Mouse (Mus musculus): ENCODE results near the gene Fcgrt. TPM values are rescaled to one million over a fixed set of nuclear protein-coding genes. Genes with fewer than 3 reads are reported as not detected.
"Not testable (repeated sequence)": the region's sequence is repeated elsewhere in the genome, so short reads cannot be mapped to it uniquely, and the experiment has no call there.

Fcgrt gene
- polyA plus RNA-seq, 1 experiment from 2014 or later = 93.5 TPM

DNA sequence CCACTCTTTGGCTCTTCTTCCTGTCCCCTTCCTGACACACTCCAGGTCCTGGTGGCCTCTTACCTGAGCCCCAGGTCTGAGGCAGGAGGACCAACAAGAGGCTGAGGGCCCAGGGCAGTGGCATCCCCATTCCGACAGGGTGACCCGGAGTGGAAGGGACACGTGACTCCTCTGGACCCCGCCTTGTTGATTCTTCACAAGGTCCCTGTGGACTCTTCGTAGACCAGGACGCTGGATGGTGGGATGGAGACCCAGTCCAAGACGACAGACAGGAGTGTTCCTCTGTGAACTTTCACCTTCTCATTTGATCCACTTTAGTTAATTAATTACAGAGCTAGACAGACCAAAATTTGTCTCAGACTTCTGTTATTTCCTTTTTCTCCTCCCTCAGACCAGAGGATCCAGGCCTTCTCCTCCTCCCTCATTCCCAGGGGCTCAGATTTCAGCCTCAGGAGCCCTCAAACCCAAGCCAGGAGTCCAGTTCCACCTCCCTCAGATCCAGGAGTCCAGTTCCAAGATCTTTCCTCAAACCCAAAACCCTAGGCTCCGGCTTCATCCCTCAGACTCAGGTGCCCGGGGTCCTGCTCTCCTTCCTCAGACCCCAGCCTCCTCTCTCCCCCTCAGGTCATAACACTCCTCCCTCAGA is 588 bp downstream of the Fcgrt start:
- Histone ChIP-seq H3K4me2 (peak overlapping the region; percentile 60), H3K27me3 (no peaks in the 10 kb centered on the region), H3K4me3 (replicated peaks) (peak overlapping the region; percentile 43), H3K27ac (peak overlapping the region; percentile 95), H3K9me3 (replicated peaks) (no peaks in the 10 kb centered on the region), H3K9ac (peak overlapping the region; percentile 45), H3K4me1 (peaks cover 38% of the 10 kb centered on the region), H3K36me3 (peaks cover 8% of the 10 kb centered on the region; the same call in 1 of the 2 replicates)
- ATAC-seq (replicated peaks; ENCODE audit: low FRiP score) = peak; percentile 57
- WGBS = 23% methylated on average over 9 of the region's 9 CpGs

DNA sequence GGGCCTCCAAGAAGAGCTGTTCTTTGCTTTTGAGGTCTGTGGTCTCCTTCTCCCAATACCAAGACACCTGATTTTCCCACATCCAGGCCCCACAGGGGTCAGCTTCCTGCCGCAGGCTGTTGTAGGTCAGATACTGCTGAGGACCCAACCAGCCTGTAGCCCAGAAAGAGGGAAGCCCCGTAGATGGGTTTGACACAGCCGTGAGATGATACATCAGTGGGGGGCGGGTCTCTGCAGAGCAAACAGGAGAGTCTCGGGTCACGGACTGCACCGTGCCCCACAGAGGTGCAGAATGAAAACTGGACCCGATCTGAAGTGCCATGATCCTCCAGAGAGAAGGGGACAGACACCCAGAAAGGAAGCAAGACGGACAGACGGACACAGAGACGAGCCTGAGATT is 1.2 kb downstream of the Fcgrt start:
- ATAC-seq (replicated peaks; ENCODE audit: low FRiP score) = no peak
- 65% methylated on average over 11 of the region's 11 CpGs for WGBS
- H3K9ac ChIP-seq = no peak overlapping the region
- peak overlapping the region; percentile 43 for H3K4me3 ChIP-seq (replicated peaks)
- H3K4me2 ChIP-seq = peak overlapping the region; percentile 60
- peak overlapping the region; percentile 95 for H3K27ac ChIP-seq
- peaks cover 41% of the 10 kb centered on the region for H3K4me1 ChIP-seq
- H3K9me3 ChIP-seq (replicated peaks) = no peaks in the 10 kb centered on the region
- peaks cover 8% of the 10 kb centered on the region; the same call in 1 of the 2 replicates for H3K36me3 ChIP-seq
- no peaks in the 10 kb centered on the region for H3K27me3 ChIP-seq

DNA sequence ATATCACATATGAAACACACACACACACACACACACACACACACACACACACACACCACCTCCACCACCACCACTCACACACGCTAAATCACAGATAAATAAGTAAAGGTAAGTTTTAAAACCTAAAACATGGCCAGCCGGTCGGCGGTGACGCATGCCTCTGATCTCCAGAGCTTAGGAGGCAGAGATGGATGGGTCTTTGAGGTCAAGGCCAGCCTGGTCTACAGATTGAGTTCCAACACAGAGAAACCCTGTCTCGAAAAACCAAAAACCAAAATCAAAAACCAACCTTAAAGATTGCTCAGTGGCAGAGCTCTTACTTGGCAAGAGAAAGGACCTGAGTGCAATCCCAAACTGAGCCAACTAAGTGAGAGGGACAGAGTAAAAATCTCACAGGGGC is 3.6 kb downstream of the Fcgrt start:
- peaks cover 13% of the 10 kb centered on the region for H3K36me3 ChIP-seq
- WGBS = 67% methylated on average over 6 of the region's 6 CpGs
- no peaks in the 10 kb centered on the region for H3K27me3 ChIP-seq
- ATAC-seq (replicated peaks; ENCODE audit: low FRiP score) = no peak
- no peak overlapping the region for H3K4me2 ChIP-seq
- H3K27ac ChIP-seq = no peak overlapping the region
- no peak overlapping the region for H3K4me3 ChIP-seq (replicated peaks)
- H3K4me1 ChIP-seq = peaks cover 41% of the 10 kb centered on the region
- H3K9me3 ChIP-seq (replicated peaks) = no peaks in the 10 kb centered on the region
- no peak overlapping the region for H3K9ac ChIP-seq

DNA sequence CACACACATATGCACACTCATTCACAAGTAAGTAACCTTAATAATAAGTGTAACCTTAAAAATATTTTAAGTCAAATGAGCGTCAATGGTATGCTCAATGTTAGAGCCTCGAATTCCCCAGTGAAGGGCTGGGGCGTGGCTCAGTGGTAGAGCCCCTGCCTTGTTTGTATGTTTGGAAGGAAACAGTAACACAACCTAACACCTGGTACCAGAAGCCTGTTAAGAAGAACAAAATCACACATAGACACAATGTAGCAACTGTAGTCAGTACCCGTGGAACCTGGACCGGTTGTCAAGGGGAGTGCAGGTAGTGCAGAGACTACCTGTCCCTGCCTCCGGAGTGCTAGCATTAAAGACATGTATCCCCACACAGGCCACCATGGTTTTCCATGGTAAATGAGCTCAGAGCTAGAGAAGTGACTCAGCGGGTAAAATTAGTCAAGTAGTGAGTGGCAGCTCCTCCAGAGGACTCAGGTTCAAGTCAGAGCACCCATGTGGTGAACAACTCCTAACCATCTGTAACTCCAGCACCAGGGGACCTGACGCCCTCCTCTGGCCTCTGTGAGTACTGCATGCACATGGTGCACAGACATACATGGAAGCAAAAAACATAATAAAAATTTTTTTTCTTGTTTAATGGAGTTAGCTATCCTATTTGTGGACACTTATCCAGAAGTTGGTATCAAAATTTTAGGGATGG is 5.0 kb downstream of the Fcgrt start:
- WGBS = 93% methylated on average over 8 of the region's 8 CpGs
- no peaks in the 10 kb centered on the region for H3K27me3 ChIP-seq
- peaks cover 46% of the 10 kb centered on the region for H3K4me1 ChIP-seq
- no peak overlapping the region for H3K27ac ChIP-seq
- no peak overlapping the region for H3K4me3 ChIP-seq (replicated peaks)
- H3K36me3 ChIP-seq = peaks cover 13% of the 10 kb centered on the region
- no peak overlapping the region for H3K4me2 ChIP-seq
- ATAC-seq (replicated peaks; ENCODE audit: low FRiP score) = no peak
- no peak overlapping the region for H3K9ac ChIP-seq
- no peaks in the 10 kb centered on the region for H3K9me3 ChIP-seq (replicated peaks)

DNA sequence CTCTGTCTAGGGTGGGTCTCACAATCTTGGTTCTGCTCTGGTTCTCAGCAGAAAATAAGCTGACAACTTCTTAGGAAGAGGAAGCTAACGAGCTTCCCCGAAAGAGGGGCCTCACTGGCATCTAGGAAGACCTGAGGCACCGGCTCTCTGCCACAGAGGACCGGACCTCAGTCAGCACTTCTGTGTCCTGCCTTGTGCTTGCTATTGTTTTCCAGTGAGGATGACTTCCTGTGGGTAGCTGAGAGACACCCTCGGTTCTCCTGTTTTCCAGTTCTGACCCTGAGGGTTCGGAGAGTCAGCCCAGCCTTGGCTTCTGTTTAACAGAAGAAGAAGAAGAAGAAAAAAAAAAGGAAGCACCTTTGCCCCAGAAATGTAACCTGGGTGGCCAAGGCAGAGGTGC is 6.2 kb downstream of the Fcgrt start:
- Histone ChIP-seq H3K27ac (peak overlapping the region; percentile 67), H3K4me1 (peaks cover 44% of the 10 kb centered on the region), H3K9me3 (replicated peaks) (no peaks in the 10 kb centered on the region), H3K4me2 (no peak overlapping the region), H3K27me3 (no peaks in the 10 kb centered on the region), H3K4me3 (replicated peaks) (no peak overlapping the region), H3K36me3 (peaks cover 13% of the 10 kb centered on the region), H3K9ac (no peak overlapping the region)
- 55% methylated on average over 6 of the region's 6 CpGs for WGBS
- no peak for ATAC-seq (replicated peaks; ENCODE audit: low FRiP score)

DNA sequence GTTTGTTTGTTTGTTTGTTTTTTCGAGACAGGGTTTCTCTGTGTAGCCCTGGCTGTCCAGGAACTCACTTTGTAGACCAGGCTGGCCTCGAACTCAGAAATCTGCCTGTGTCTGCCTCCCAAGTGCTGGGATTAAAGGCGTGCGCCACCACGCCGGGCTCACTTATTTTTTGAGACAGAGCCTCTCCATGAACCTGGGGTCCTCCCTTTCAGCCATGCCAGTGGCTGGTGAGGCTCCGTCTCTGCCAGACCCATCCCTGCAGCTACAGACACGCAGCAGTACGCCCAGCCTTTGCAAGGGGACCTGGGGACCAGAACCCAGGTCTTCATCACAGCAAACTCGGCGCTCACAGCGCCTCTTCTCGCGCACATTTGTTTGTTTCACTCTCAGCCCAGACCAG is 7.7 kb downstream of the Fcgrt start:
- H3K9ac ChIP-seq; ATAC-seq (replicated peaks; ENCODE audit: low FRiP score); H3K4me2 ChIP-seq; H3K9me3 ChIP-seq (replicated peaks); H3K4me3 ChIP-seq (replicated peaks); H3K27ac ChIP-seq; H3K27me3 ChIP-seq: not testable (repeated sequence)
- Histone ChIP-seq H3K36me3 (peaks cover 13% of the 10 kb centered on the region), H3K4me1 (peaks cover 41% of the 10 kb centered on the region)
- 94% methylated on average over 14 of the region's 14 CpGs for WGBS

DNA sequence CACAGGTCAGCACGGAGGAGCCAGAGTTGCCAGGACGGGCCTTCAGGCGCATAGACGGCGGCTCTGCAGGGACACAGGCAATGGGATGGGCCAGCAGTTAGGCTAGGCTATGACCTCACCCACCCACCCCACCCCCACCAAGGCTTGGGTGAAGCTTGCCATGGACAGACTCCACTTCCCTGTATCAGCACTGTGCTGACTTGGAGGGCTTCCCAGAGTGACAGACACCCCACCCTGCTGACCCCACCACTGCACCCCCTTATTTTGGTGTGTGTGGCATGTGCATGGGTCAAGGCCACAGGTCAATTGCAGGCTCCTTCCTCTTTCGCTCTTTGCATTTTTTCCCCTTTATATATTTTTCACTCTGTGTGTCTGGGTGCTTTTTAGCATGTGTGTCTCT is 8.3 kb downstream of the Fcgrt start:
- Histone ChIP-seq H3K4me3 (replicated peaks) (no peak overlapping the region), H3K27ac (peak overlapping the region; percentile 91), H3K9ac (no peak overlapping the region), H3K4me1 (peaks cover 47% of the 10 kb centered on the region), H3K27me3 (no peaks in the 10 kb centered on the region), H3K36me3 (peaks cover 13% of the 10 kb centered on the region), H3K4me2 (no peak overlapping the region), H3K9me3 (replicated peaks) (no peaks in the 10 kb centered on the region)
- ATAC-seq (replicated peaks; ENCODE audit: low FRiP score) = no peak
- WGBS = 70% methylated on average over 6 of the region's 6 CpGs

DNA sequence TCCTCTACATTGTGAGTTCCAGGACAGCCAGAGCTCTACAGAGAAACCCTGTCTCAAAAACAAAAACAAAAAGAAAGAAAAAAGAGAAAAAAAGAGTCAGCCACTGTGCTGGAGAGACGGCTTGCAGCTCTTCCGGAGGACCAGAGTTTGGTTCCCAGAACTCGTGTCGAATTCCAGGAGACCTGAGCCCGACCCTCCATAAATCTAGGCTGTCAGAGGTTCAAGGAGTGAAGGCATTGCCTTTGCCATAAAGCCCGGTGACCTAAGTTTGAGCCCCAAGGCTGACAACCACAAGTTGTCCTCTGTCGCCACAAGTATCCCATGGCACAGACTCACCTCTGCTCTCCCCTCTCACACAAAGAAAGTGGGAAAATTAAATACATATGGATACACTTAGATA is 9.5 kb downstream of the Fcgrt start:
- no peak overlapping the region for H3K9ac ChIP-seq
- H3K9me3 ChIP-seq (replicated peaks) = no peaks in the 10 kb centered on the region
- H3K27me3 ChIP-seq = no peaks in the 10 kb centered on the region
- peaks cover 53% of the 10 kb centered on the region for H3K4me1 ChIP-seq
- peak overlapping the region; percentile 91 for H3K27ac ChIP-seq
- H3K36me3 ChIP-seq = peaks cover 18% of the 10 kb centered on the region
- H3K4me3 ChIP-seq (replicated peaks) = 0 out of 2 replicates have a peak overlapping the region, but pooled peaks have one; percentile 2
- 0 out of 2 replicates have a peak, but pooled peaks have one; percentile 3 for ATAC-seq (replicated peaks; ENCODE audit: low FRiP score)
- H3K4me2 ChIP-seq = peak overlapping the region; percentile 28; the same call in 1 of the 2 replicates
- WGBS = 7% methylated on average over 7 of the region's 7 CpGs

DNA sequence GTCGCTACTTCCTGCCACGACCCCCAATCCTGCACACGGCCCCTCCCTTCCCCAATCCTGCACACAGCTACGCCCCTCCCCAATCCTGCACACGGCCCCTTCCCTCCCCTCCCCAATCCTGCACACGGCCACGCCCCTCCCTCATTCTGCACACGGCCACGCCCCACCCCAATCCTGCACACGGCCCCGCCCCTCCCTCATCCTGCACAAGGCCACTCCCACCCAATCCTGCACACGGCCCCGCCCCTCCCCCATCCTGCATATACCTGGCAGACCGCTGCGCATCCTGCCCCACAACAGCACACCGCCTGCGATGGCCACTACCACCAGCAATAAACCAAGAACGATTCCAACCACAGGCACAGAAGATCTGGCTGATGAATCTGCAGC is 10.1 kb downstream of the Fcgrt start:
- no peak for ATAC-seq (replicated peaks; ENCODE audit: low FRiP score)
- H3K4me1 ChIP-seq = peaks cover 53% of the 10 kb centered on the region
- H3K36me3 ChIP-seq = peaks cover 17% of the 10 kb centered on the region
- H3K4me3 ChIP-seq (replicated peaks) = 0 out of 2 replicates have a peak overlapping the region, but pooled peaks have one; percentile 2
- H3K9me3 ChIP-seq (replicated peaks) = no peaks in the 10 kb centered on the region
- H3K27ac ChIP-seq = peak overlapping the region; percentile 91
- H3K9ac ChIP-seq = 0 out of 2 replicates have a peak overlapping the region, but pooled peaks have one; percentile 17
- peak overlapping the region; percentile 28; the same call in 1 of the 2 replicates for H3K4me2 ChIP-seq
- whole genome bisulfite sequencing = 22% methylated on average over 18 of the region's 18 CpGs
- no peaks in the 10 kb centered on the region for H3K27me3 ChIP-seq

DNA sequence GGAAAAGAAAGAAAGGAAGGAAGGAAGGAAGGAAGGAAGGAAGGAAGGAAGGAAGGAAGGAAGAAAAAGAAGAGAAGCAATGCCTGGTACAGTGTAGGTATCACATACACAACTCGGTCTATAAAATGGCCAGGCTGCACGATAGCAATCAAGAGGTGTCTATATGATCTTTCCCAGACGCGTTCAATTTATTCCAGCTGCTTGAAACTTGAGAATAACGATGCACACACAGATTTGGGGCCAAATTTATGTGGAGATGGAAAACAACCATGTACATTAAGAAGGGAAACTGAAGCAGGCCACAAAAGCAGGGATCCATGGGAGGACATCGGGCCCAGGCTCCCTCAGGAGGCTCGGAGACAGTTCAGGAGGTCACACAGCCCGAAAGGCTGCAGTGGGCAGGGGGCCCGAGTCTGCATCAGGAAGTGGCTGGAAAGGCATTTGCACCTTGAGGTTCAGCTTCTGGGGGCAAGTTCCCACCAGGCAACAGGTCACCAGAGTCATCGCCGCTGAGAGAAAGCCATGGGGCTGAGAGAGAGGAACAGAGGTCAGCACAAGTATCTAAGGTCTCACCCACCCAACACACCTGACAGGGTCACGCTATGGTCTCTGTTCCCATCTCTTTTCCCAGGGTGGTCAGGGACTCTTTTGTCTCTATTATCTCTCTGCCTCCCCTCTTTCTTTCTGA is 10.7 kb downstream of the Fcgrt start:
- Histone ChIP-seq H3K27me3 (no peaks in the 10 kb centered on the region), H3K27ac (peak overlapping the region; percentile 91), H3K9ac (no peak overlapping the region), H3K36me3 (peaks cover 21% of the 10 kb centered on the region), H3K4me3 (replicated peaks) (no peak overlapping the region), H3K9me3 (replicated peaks) (no peaks in the 10 kb centered on the region), H3K4me2 (peak overlapping the region; percentile 28), H3K4me1 (peaks cover 53% of the 10 kb centered on the region)
- 38% methylated on average over 12 of the region's 12 CpGs for WGBS
- ATAC-seq (replicated peaks; ENCODE audit: low FRiP score) = no peak

DNA sequence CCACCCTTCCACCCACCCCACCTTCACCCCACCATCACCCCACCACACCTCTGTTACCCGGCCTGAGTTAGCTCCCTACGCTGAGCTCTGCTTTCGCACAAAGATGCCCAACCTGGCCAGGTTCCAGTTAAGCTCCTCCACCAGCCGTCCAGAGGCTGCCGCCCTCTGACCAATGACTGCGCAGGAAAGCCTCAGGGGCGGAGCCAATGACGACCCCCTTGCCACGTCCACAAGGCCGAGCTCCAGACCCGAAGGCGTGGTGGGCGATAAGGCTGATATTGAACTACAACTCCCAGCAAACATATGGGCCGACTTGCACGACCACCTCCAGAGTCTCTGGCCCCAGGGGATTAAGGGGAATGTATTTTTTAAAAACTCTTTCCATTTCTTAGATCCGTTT is 11.6 kb downstream of the Fcgrt start, which contains the start of gene Rcn3:
Rcn3 (minus strand) TSS at position 174 of the 400 bp plus-strand sequence.
- H3K9me3 ChIP-seq (replicated peaks) = no peaks in the 10 kb centered on the region

More for the DNA sequence above, 11.6 kb downstream of the Fcgrt start, which contains the start of gene Rcn3:
- peak; percentile 92 for ATAC-seq (replicated peaks; ENCODE audit: low FRiP score)
- H3K4me2 ChIP-seq = peak within 1 kb of the TSS; percentile 79
- H3K4me3 ChIP-seq (replicated peaks) = peak within 1 kb of the TSS; percentile 59
- WGBS = under 1% methylated on average over 16 of the region's 16 CpGs
- peaks cover 30% of the 10 kb centered on the region for H3K36me3 ChIP-seq
- peak within 1 kb of the TSS; percentile 77 for H3K9ac ChIP-seq
- peak within 1 kb of the TSS; percentile 91 for H3K27ac ChIP-seq
- H3K4me1 ChIP-seq = peaks cover 47% of the 10 kb centered on the region
- H3K27me3 ChIP-seq = no peaks in the 10 kb centered on the region
